Mouse (Mus musculus) lung, adult 10 weeks (tissue): ENCODE measurements around the gene Plpp1. TPM values are rescaled to one million over a fixed set of nuclear protein-coding genes. Genes with fewer than 3 reads are reported as not detected.

ENCODE experiments used
- polyA plus RNA-seq: library from polyadenylated mRNA; stranded (reverse); fragments of 350-450 nt; fragmentation: Illumina TruSeq; extraction: RNeasy Lipid Tissue Mini Kit (QIAGEN cat#74804); gene quantifications from one replicate; pipeline ENCODE4 v1.2.3, GENCODE M21; 2014; ENCODE audit warnings: low read depth, low replicate concordance; ENCODE audit not compliant: insufficient read depth

The Plpp1 gene
- polyA plus RNA-seq: 144 TPM

DNA sequence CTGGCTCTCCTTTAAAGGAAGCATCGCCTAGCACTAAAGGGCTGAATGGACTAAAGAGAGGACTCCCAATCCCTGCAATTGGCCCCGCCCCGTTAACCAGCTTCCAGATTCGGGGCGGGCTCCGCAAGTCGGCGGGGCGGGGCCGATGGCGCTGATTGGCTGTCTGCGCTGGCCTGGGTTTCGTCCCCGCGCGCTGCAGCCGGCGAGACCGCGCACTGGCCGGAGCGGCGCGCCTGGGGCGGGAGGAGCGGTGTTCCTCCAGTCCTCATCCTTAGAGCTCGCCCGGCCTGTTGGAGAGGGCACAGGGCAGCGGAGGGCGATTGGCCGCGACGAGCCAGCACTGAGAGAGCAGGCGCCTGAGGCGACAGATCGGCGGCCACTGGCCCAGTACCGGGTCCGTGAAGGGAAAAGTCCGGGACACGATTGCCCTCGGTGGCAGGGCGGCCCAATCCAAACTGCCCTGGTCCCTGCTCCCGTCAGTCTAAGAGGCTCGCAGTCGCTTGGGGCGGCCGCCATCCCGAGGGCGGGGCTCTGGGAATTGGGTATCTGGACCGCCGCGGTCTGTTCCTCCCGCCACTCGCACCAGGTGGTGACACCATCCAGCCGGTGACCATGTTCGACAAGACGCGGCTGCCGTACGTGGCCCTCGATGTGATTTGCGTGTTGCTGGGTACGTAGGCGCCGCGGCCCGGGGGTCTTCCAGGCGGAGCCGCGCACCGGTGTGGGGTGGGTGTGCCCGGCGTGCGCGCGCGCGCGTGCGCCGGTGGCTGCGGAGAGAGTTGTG, at the start of gene Plpp1:
Gene Plpp1 (plus strand): TSS at position 196 of the 784 bp plus-strand sequence.

Other genes with a start within 250 kb of the Plpp1 start
- not detected for gene Il31ra, start 206.4 kb upstream of the Plpp1 start, polyA plus RNA-seq
- 0.23 TPM for gene Ddx4, start 148.3 kb upstream of the Plpp1 start, polyA plus RNA-seq
- gene Slc38a9, start 140.0 kb upstream of the Plpp1 start, polyA plus RNA-seq: 4.3 TPM
- 18.4 TPM for gene Mtrex, start 126.6 kb downstream of the Plpp1 start, polyA plus RNA-seq
- gene Dhx29, start 126.7 kb downstream of the Plpp1 start, polyA plus RNA-seq: 5.5 TPM
- gene Ccno, start 187.0 kb downstream of the Plpp1 start, polyA plus RNA-seq: 2.9 TPM
- gene Mcidas, start 193.1 kb downstream of the Plpp1 start, polyA plus RNA-seq: 0.24 TPM
- gene Cdc20b, start 234.3 kb downstream of the Plpp1 start, polyA plus RNA-seq: not detected
- 105 TPM for gene Gpx8, start 245.6 kb downstream of the Plpp1 start, polyA plus RNA-seq